9 mouse cellular contexts compared by ENCODE assay signal in the genomic region with DNA sequence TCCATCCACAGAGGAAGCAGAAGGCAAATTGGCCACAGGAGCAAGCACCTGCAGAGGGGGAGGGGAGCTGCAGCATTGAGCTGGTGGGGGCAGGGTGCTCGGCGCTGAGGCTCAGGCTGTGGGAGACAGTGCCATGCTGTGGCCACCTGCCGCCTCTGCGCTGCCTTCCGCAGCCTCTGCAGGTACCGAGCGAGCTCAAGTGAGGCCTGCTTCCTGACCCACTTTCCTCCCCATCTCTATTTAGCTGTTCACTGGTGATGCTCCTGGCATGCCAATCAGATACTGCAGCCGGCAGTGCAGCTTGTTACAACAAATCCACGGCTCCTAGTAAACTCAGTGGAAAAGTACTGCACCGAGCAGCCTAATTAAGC.
A peak's percentile ranks its signal among the peaks of the same experiment; 100 is the strongest.
DNase-seq lines count a peak whose midpoint lies in the region; ATAC-seq and TF ChIP-seq lines count a peak whose summit lies in the region.
"Had no signal": no experiment of that assay in that cellular context is flagged by ENCODE, and none has a peak within 500 bp of the region (broad histone marks: within the 10 kb centered on the region; RNA-seq: fewer than 3 reads in every experiment).

No protein-coding gene starts in this region.

- WGBS in lung, embryonic 14.5 days: 28% methylated on average over 10 of the region's 10 CpGs

- no peak overlapping the region for H3K4me2 ChIP-seq in lung, embryonic 14.5 days
- H3K4me2 ChIP-seq: limb, embryonic 15.5 days had no signal

- no peak overlapping the region for H3K4me3 ChIP-seq in lung, embryonic 14.5 days (ENCODE audit: low read depth, low read length)
- H3K4me3 ChIP-seq: limb, embryonic 15.5 days had no signal

- H3K27me3 ChIP-seq in lung, embryonic 14.5 days (ENCODE audit: insufficient read depth, low read length): no peaks in the 10 kb centered on the region
- H3K27me3 ChIP-seq: limb, embryonic 15.5 days had no signal

- H3K4me1 ChIP-seq in lung, embryonic 14.5 days (ENCODE audit: insufficient read depth): no peaks in the 10 kb centered on the region
- H3K4me1 ChIP-seq: limb, embryonic 15.5 days had no signal

- ATAC-seq in lung, embryonic 14.5 days (ENCODE audit: insufficient read depth): peak; percentile 21; the same call in 1 of the 2 replicates
- ATAC-seq in granulocyte monocyte progenitor cell, adult 5-6 weeks (replicated peaks; ENCODE audit: poor library complexity, severe bottlenecking): 0 out of 2 replicates have a peak, but pooled peaks have one; percentile 36

- no peak overlapping the region for H3K27ac ChIP-seq in lung, embryonic 14.5 days (ENCODE audit: low read depth)
- H3K27ac ChIP-seq: limb, embryonic 15.5 days had no signal

- no peaks in the 10 kb centered on the region for H3K36me3 ChIP-seq in lung, embryonic 14.5 days (ENCODE audit: insufficient read depth)
- H3K36me3 ChIP-seq: limb, embryonic 15.5 days had no signal

- peak; percentile 62 for TF ChIP-seq CTCF in lung, embryonic 14.5 days (IDR thresholded peaks at IDR 0.05; ENCODE audit: low read depth)

- DNase-seq in lung, embryonic 14.5 days: peak; percentile 34
- no peak for DNase-seq in lung, adult 18-20 months
- DNase-seq in cerebellum, postnatal 36 days: peak; percentile 92 to 95
- DNase-seq in layer of hippocampus, adult 18-20 months (ENCODE audit: low spot score in 2 of 2): peak; percentile 55 to 65
- DNase-seq in lung, postnatal 14 days: peak; percentile 17
- DNase-seq in right cerebral cortex, postnatal 25 days: peak; percentile 71
- DNase-seq in urinary bladder, adult 18-20 months (ENCODE audit: low spot score in 2 of 2): no peak

- H3K9ac ChIP-seq in lung, embryonic 14.5 days: no peak overlapping the region
- H3K9ac ChIP-seq: limb, embryonic 15.5 days had no signal

- H3K9me3 ChIP-seq in lung, embryonic 14.5 days (ENCODE audit: low read depth, low read length): no peaks in the 10 kb centered on the region
- H3K9me3 ChIP-seq: limb, embryonic 15.5 days had no signal

Comparison
In these comparisons a context has a peak if more than half of its experiments do, and no peak if none do; other contexts are left out.
1. DNase-seq: peak in lung, embryonic 14.5 days (single experiment), cerebellum, postnatal 36 days (2 of 2), layer of hippocampus, adult 18-20 months (2 of 2), lung, postnatal 14 days (single experiment) and right cerebral cortex, postnatal 25 days (single experiment); none in lung, adult 18-20 months (0 of 2) and urinary bladder, adult 18-20 months (0 of 2).